Mouse (Mus musculus): Measurements from ENCODE around the gene Tsks.

Tsks gene

DNA sequence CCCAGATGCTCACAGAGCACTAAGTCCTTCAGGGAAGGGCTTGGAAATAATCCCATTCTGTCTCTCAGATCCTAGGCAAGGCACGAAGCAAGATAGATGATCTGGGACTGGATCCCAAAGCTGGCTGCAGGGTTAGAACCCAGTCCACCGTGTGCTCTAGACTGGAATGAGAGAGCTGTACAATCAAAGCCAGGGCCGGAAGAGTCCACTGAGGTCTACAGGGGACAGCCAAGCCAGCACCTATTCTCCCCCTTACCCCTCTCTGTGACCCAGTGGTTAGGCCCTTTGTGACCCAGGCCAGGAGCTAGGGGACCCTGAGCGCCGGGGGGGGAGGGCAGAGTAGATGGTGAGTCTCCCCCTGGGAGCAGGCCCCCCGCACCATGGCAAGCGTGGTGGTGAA, at the start of gene Tsks:
Gene Tsks, plus strand, starts transcription at position 301 of the 400 bp plus-strand sequence.
- no peak for DNase-seq (ENCODE audit: low spot score in 2 of 2)

DNA sequence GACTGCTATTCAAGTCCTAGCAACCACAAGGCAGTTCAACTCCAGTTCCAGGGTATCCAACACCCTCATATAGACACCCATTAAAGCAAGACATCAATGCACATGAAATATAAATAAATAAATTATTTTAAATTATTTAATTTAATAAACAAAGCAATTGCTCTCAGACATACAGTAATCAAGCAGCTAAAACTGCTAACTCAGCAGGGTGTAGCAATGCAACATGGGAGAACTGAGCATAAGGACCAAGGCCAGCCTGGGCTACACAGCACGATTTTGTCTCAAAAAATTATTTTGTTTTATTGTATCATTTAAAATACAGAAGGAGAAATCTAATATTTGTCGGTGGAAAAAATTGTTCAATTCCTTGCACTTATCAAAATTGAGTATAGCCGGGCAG, 48.8 kb upstream of the Tsks start:
- no peak for DNase-seq (ENCODE audit: low spot score in 2 of 2)

DNA sequence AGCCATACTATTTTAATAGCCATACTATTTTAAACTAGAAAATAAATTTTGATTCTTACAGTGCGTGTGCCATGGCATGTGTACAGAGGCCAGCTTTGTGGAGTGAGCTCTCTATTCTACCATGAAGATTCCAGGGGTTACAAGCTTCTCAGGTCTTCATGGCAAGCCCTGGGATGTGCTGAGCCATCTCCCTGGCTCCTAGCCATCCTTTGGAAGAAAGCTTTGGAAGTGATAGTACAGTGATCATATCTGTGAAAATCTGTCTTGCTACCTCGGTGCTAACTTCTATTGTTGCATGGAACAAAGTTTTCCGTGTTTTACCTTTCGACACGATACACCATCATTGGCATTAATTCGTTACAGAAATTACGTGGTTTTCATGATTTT, 47.8 kb upstream of the Tsks start:
- DNase-seq (ENCODE audit: low spot score in 2 of 2) = no peak

DNA sequence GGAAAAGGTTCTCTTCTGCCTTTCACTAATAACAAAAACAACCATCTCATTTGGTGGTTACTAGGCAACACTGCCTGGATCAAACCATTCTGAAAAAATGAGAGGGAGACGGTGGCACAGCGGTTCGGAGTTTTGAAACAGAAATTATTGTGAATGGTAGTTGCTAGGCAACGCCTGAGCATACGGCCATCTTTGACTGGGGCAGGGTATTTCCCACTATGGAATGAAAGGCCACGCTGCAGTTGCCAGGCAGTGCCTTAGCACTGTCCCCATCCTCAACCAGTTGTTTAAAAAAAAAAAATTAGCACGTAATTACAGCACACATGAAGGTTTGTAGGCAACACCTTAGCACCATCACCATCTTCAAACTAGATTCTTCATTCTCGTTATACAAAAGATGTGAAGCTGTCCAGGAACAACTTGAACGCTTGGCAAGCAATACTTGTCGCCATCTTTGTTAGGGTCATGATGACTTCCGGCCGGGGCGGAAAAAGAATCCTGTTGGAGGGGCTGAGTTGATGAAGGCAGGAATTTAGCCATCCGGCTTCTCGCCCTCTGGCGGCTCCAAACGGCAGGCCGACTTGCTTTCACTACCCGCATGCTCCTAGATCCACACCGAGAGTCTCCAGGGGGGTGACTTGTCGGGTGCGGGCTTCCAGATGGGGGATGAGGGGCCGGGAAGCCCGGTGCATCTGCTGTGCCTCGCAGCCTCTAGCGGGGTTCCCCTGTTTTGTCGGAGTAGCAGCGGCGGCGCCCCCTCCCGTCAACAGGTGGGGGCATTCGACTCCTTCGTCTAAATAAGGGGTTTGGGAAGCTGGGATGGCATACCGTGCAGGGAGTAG, 47.2 kb upstream of the Tsks start, which contains the start of gene Fuz:
Gene Fuz, plus strand, starts transcription at position 487 of the 842 bp plus-strand sequence.
- peak; percentile 89 to 94 for DNase-seq (ENCODE audit: low spot score in 2 of 2)

GRCm38 (mm10) chr7:44896499-44896898, 46.5 kb upstream of the Tsks start:
- DNase-seq (ENCODE audit: low spot score in 2 of 2) = no peak

DNA sequence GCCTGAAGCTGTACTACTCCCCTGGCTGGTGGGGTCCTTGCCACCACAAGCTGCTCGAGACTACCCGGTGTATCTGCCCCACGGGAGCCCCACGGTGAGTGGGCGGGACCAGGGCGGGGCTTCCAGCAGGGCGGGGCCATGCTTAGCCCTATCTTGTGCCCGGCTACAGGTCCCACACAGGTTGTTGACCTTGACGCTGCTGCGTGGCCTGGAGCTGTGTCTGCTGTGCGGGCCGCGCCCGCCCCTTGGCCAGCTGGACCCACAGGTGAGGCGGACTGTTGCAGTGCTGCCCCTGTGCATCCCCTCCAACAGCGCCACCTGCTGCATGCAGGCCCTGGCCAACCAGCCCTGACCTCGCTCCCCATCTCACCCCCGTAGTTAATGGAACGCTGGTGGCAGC, 44.4 kb upstream of the Tsks start:
- no peak for DNase-seq (ENCODE audit: low spot score in 2 of 2)

DNA sequence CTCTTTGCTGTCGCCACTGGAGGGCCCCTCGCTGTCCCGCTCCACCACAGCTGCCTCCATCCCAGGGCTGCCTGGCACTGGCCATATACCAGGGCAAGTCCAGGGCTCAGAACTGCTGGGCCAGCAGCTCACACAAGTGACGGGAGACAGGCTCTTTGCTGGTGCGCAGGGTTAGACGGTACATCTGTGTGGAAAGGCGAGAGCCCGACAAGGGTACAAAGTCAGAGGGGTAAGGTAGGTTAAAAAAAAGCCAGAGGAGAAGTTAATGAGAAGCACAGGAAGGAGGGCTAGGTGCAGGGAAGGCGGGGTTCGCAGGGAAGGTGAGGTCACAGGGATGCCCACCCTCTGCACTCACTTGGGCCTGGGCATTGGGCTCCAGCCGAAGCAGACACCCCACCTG, 42.4 kb upstream of the Tsks start:
- DNase-seq (ENCODE audit: low spot score in 2 of 2) = no peak

DNA sequence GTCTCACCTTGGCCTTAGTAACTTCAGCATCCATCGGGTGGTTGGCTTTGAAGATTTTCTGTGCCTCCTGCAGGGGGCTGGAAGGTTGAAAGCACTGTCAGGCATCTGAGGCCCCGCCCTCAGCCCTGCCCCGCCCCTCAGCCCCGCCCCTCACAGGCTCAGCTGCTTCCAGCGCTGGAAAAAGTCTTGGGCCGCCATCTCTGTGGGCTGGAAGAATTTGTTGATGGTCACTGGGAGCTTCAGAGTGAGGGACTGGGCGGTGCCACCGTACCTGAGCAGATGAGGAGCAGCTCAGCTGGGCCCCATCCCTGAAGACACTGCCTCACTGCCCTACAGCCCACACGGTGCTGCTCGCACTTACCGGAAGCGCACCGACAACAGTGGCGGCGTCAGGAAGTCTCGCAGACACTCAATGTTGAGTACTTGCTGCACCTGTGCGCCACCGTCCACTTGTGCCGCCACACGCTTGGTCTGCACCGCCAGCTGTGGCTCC, 41.7 kb upstream of the Tsks start:
- DNase-seq (ENCODE audit: low spot score in 2 of 2) = no peak

DNA sequence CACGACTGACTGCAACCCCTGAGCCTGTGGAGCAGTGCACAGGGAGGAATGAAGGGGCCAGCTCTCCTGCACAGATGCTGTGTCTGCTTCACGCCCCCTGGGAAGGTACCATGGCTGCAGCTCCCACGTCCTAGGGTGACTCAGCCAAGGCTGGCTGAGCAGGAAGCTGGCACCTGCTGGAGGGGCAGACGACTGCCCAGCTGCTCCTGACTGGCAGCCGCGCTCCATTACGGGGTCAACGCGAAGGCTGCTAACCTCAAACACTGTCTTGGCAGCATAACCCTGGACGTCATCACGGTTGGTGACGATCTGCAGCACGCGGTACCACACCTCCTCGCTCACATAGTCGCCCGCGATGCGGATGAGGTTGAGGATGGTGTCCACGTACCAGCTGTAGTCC, 37.6 kb upstream of the Tsks start:
- no peak for DNase-seq (ENCODE audit: low spot score in 2 of 2)

GRCm38 (mm10) chr7:44908706-44909476, 34.1 kb upstream of the Tsks start:
- no peak for DNase-seq (ENCODE audit: low spot score in 2 of 2)

- DNase-seq (ENCODE audit: low spot score in 2 of 2) = no peak
These were observed 28.6 kb upstream of the Tsks start for GRCm38 (mm10) chr7:44914396-44914795.

DNA sequence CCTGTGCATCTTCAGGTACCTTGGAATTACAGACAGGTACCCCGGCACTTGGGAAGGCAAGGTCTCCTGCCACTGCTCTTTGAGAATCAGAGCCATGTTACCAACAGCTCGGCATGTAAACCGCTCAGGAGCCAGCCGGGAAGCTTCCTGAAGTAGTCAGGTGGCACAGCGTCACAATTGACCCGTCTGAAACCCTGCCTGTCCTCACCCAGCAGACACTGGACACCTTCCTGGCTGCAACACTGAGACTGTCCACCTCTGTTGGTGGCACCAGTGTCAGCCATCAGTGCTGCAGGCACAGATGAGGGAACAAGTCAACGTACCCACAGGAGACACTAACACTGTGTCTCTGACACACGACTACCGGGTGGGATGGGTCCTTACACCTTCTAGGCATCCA, 27.7 kb upstream of the Tsks start:
- DNase-seq (ENCODE audit: low spot score in 2 of 2) = no peak

- no peak for DNase-seq (ENCODE audit: low spot score in 2 of 2)
These were observed 26.8 kb upstream of the Tsks start for GRCm38 (mm10) chr7:44916191-44916590.

GRCm38 (mm10) chr7:44916881-44917280, 26.1 kb upstream of the Tsks start:
- no peak for DNase-seq (ENCODE audit: low spot score in 2 of 2)

- DNase-seq (ENCODE audit: low spot score in 2 of 2) = no peak
These were observed 24.8 kb upstream of the Tsks start for GRCm38 (mm10) chr7:44918219-44918618.

DNA sequence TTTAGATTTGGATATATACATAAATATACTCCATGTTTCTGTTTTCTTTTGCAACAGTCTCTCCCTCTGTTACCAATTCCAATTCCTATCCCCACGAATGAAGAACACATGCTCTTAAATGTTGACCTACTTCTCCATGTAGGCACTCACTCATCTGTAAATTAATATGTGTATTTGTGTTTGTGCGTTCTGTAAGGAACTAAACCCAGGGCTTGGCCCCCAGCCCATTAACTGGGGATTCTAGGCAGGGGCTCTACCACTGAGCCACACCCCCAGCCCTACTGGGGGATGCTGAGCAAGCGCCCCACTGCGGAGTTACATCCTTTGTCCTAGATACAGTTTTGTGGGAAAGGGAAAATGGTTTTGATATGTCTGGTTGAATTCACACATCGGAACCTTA, 23.9 kb upstream of the Tsks start:
- no peak for DNase-seq (ENCODE audit: low spot score in 2 of 2)

DNA sequence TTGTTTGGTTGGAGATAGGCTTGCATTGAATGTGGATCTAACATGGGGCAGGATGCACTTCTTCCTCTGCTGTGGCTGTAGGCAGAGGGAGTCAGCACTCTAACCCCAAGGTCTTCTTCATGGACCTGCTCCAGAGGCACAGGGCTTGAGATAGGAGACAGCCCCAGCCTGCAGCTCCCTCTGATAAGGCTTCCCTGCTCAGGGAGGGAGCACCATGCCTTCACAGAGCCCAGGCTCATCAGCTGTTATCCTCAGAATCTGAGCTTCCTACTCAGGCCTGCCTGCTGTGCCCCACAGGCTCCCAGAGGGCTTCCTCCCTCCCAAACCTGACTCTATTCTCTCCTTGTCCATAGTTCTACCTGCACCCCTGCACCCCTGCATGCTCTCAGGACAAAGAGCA, 20.5 kb upstream of the Tsks start:
- DNase-seq (ENCODE audit: low spot score in 2 of 2) = no peak

GRCm38 (mm10) chr7:44925468-44925867, 17.5 kb upstream of the Tsks start:
- DNase-seq (ENCODE audit: low spot score in 2 of 2) = no peak

DNA sequence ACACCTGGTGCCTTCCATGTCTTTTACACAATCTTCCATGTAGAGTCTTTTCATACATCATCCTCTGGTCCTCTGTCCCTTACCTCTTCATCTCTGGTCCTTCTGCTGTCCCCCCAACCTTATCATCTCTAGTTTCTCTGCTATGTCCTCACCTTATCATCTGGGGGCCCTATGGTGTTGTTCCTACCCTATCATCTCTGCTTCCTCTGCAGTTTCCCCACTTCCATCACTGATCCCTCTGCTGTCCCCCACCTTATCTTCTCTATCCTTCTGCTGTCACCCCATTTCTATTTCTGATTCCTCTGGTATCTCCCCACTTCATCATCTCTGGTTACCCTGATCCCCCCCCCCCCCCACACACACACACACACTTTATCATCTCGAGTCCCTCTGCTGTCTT, 14.4 kb upstream of the Tsks start:
- no peak for DNase-seq (ENCODE audit: low spot score in 2 of 2)

GRCm38 (mm10) chr7:44929204-44930151, 13.5 kb upstream of the Tsks start, which contains the start of gene Ap2a1:
TSS of gene Ap2a1 (minus strand) at chr7:44929496.
- peak; percentile 99 to 100 for DNase-seq (ENCODE audit: low spot score in 2 of 2)

- DNase-seq (ENCODE audit: low spot score in 2 of 2) = no peak
These were observed 4.3 kb upstream of the Tsks start for GRCm38 (mm10) chr7:44938680-44939079.

- DNase-seq (ENCODE audit: low spot score in 2 of 2) = no peak
These were observed 6.9 kb downstream of the Tsks start for GRCm38 (mm10) chr7:44949922-44950321.
